Mouse (Mus musculus): Measurements from ENCODE around the gene Pth1r.

DNA sequence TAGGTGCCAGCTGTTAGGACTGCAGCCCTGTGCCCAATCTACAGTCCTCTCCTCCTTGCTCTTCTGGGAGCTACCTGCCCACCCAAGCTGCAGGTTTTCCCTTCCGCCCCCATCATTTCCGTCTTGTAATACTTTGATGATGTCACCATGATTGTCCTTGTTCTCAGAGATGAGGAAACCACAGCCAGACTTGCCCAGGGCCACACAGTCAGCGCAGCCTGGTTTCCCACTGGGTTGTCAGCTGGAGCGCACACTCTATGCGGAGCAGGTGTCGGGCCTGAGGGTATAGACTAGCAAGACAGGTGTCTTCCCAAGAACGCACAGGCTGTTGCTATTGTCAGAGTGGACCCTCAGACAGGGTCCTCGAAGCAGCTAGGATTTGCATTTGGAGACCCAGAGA, 61.8 kb downstream of the Pth1r start:
- TF ChIP-seq EP300 (optimal IDR thresholded peaks at IDR 0.05) = no peak
- TF ChIP-seq CTCF (IDR thresholded peaks at IDR 0.05; ENCODE audit: low read depth) = no peak

Data from stomach, postnatal 0 days (tissue).